In genomic region chr2:38706661-38707060, GRCm38 (mm10) we compare ENCODE assay signal across 25 mouse cellular contexts. TPM values are rescaled to one million over a fixed set of nuclear protein-coding genes. Genes with fewer than 3 reads are reported as not detected.
DNase-seq lines count a peak whose midpoint lies in the region; ATAC-seq lines count a peak whose summit lies in the region.
"Had no signal": no experiment of that assay in that cellular context is flagged by ENCODE, and none has a peak within 500 bp of the region (broad histone marks: within the 10 kb centered on the region; RNA-seq: fewer than 3 reads in every experiment).

No protein-coding gene starts in this region.

- H3K9ac ChIP-seq in kidney, embryonic 15.5 days, result no peak overlapping the region
- H3K9ac ChIP-seq in hindbrain, embryonic 13.5 days, result no peak overlapping the region
- H3K9ac ChIP-seq: heart, embryonic 13.5 days; limb, embryonic 12.5 days; liver, embryonic 13.5 days; stomach, embryonic 15.5 days had no signal

- H3K4me1 ChIP-seq in kidney, embryonic 15.5 days, result peaks cover 24% of the 10 kb centered on the region
- H3K4me1 ChIP-seq in hindbrain, embryonic 13.5 days (replicated peaks), result peaks cover 21% of the 10 kb centered on the region

- DNase-seq in kidney, postnatal 4 days, result peak; percentile 31 to 55
- DNase-seq in ovary, adult 18-20 months (ENCODE audit: low spot score), result peak; percentile 69
- no peak for DNase-seq in ovary, postnatal 14 days (ENCODE audit: low spot score)
- DNase-seq in adrenal gland, adult 18-20 months (ENCODE audit: low spot score in 2 of 2), result peak; percentile 40 to 62
- DNase-seq in adrenal gland, postnatal 14 days, result peak; percentile 84
- DNase-seq in adipocyte (ENCODE audit: low spot score), result no peak
- DNase-seq: cerebellum, adult 9-11 months; kidney, adult 11 months; kidney, postnatal 14 days; liver, embryonic 13.5 days; right cerebral cortex, postnatal 25 days had no signal

- H3K4me3 ChIP-seq in kidney, embryonic 15.5 days (replicated peaks), result no peak overlapping the region
- H3K4me3 ChIP-seq in hindbrain, embryonic 13.5 days, result no peak overlapping the region
- H3K4me3 ChIP-seq: heart, embryonic 13.5 days; left cerebral cortex, adult 2 months; limb, embryonic 12.5 days; liver, embryonic 13.5 days; midbrain, embryonic 10.5 days; stomach, embryonic 15.5 days had no signal

- ATAC-seq in kidney, embryonic 15.5 days (replicated peaks; ENCODE audit: low FRiP score), result no peak
- no peak for ATAC-seq in hindbrain, embryonic 13.5 days (ENCODE audit: low FRiP score)
- ATAC-seq: forebrain, embryonic 16.5 days; hindbrain, embryonic 16.5 days; Patski had no signal

- no peak overlapping the region for H3K27ac ChIP-seq in kidney, embryonic 15.5 days
- no peak overlapping the region for H3K27ac ChIP-seq in hindbrain, embryonic 13.5 days
- H3K27ac ChIP-seq: heart, embryonic 13.5 days; left cerebral cortex, adult 2 months; limb, embryonic 12.5 days; liver, embryonic 13.5 days; macrophage; midbrain, embryonic 10.5 days; stomach, embryonic 15.5 days had no signal

- no peak overlapping the region for H3K4me2 ChIP-seq in kidney, embryonic 15.5 days
- H3K4me2 ChIP-seq in hindbrain, embryonic 13.5 days, result no peak overlapping the region
- H3K4me2 ChIP-seq: heart, embryonic 13.5 days; limb, embryonic 12.5 days; liver, embryonic 13.5 days; stomach, embryonic 15.5 days had no signal

- 41% methylated on average over 6 of the region's 6 CpGs for WGBS in kidney, embryonic 15.5 days
- 47% methylated on average over 5 of the region's 6 CpGs for WGBS in hindbrain, embryonic 13.5 days

- no peaks in the 10 kb centered on the region for H3K9me3 ChIP-seq in kidney, embryonic 15.5 days (replicated peaks)
- H3K9me3 ChIP-seq in hindbrain, embryonic 13.5 days, result no peaks in the 10 kb centered on the region
- H3K9me3 ChIP-seq: heart, embryonic 13.5 days; limb, embryonic 12.5 days; liver, embryonic 13.5 days; midbrain, embryonic 10.5 days; stomach, embryonic 15.5 days had no signal

- peaks cover 79% of the 10 kb centered on the region for H3K27me3 ChIP-seq in kidney, embryonic 15.5 days
- peaks cover 87% of the 10 kb centered on the region for H3K27me3 ChIP-seq in hindbrain, embryonic 13.5 days

- no peaks in the 10 kb centered on the region for H3K36me3 ChIP-seq in kidney, embryonic 15.5 days
- no peaks in the 10 kb centered on the region for H3K36me3 ChIP-seq in hindbrain, embryonic 13.5 days
- H3K36me3 ChIP-seq: heart, embryonic 13.5 days; limb, embryonic 12.5 days; liver, embryonic 13.5 days; midbrain, embryonic 10.5 days; stomach, embryonic 15.5 days had no signal

RNA-seq across cellular contexts. Expression of gene Nr5a1, which starts 7.7 kb away (rescaled TPM):
- 1.3 and 3.4 TPM in 2 replicates for polyA plus RNA-seq in kidney, embryonic 15.5 days (2015; fragmentation: Nextera tagmentation; extraction: Ambion mirVana)
- total RNA-seq in adrenal gland, adult 18-20 months (2021), result 1,000 to 10,000 TPM in 1 of 2 experiments, 100 to 1,000 TPM in 1; 563 to 1,005 TPM
- total RNA-seq in adrenal gland, postnatal 14 days (2021), result 372 and 416 TPM in 2 replicates
- 0.09 TPM in 1 of 2 replicates, not detected in the other for polyA plus RNA-seq in hindbrain, embryonic 13.5 days (2015; fragmentation: Nextera tagmentation; extraction: Ambion mirVana)
- total RNA-seq: heart, postnatal 25 days; monocyte, adult 5-6 weeks had no signal
- polyA plus RNA-seq: heart, embryonic 13.5 days; hindbrain, embryonic 16.5 days; liver, embryonic 13.5 days; macrophage; Patski; urinary bladder, adult 2 months had no signal

Comparison
In these comparisons a context has a peak if more than half of its experiments do, and no peak if none do; other contexts are left out.
1. DNase-seq: peak in kidney, postnatal 4 days (2 of 2), ovary, adult 18-20 months (single experiment), adrenal gland, adult 18-20 months (2 of 2) and adrenal gland, postnatal 14 days (single experiment); none in ovary, postnatal 14 days (single experiment) and adipocyte (single experiment).